Mouse (Mus musculus) olfactory bulb, adult 2 months (tissue): ENCODE data around the gene Marveld3.

ENCODE experiments used
- CTCF ChIP-seq: fragments of 200-500 bp; IDR thresholded peaks from 2 replicates; pipeline ENCODE4 v1.5.1; 2012; ENCODE audit warnings: low read depth, mild to moderate bottlenecking, low read length, moderate library complexity; ENCODE audit not compliant: insufficient read depth
- POLR2A ChIP-seq: fragments of 200-500 bp; IDR thresholded peaks from 2 replicates; pipeline ENCODE4 v1.6.1; 2012; ENCODE audit warnings: mild to moderate bottlenecking, low read depth, low read length, moderate library complexity; ENCODE audit not compliant: insufficient read depth

- no peak for TF ChIP-seq POLR2A
- TF ChIP-seq CTCF = no peak
These were observed 13.8 kb downstream of the Marveld3 start for GRCm38 (mm10) chr8:109948285-109948564.
